Mouse (Mus musculus) stomach, embryonic 15.5 days (tissue): ENCODE data around the gene D630023F18Rik. TPM values are rescaled to one million over a fixed set of nuclear protein-coding genes. Genes with fewer than 3 reads are reported as not detected.

Experiments
- ATAC-seq: fragments of 200-750 bp; cut with Nextera tagmentation; 2 replicates; pipeline ENCODE4 v1.8.0; 2017; ENCODE audit warnings: low read depth, moderate number of reproducible peaks, moderate TSS enrichment; ENCODE audit not compliant: insufficient read depth, low FRiP score
- H3K27ac ChIP-seq: fragments of 300-500 bp; sonication (generic); 2 replicates; pipeline ENCODE4 v1.5.1; 2015; ENCODE audit warnings: mild to moderate bottlenecking, inconsistent platforms
- H3K27me3 ChIP-seq: fragments of 300-500 bp; sonication (generic); replicated peaks from 2 replicates; pipeline ENCODE4 v1.6.1; 2015; ENCODE audit warnings: inconsistent platforms
- H3K36me3 ChIP-seq: fragments of 300-500 bp; sonication (generic); 2 replicates; pipeline ENCODE4 v1.6.1; 2015; ENCODE audit warnings: inconsistent platforms
- H3K4me1 ChIP-seq: fragments of 300-500 bp; sonication (generic); 2 replicates; pipeline ENCODE4 v1.6.1; 2015; ENCODE audit warnings: inconsistent platforms
- H3K4me2 ChIP-seq: fragments of 300-500 bp; sonication (generic); 2 replicates; pipeline ENCODE4 v1.6.1; 2015; ENCODE audit warnings: mild to moderate bottlenecking, inconsistent platforms
- H3K4me3 ChIP-seq: fragments of 300-500 bp; sonication (generic); replicated peaks from 2 replicates; pipeline ENCODE4 v1.5.1; 2015; ENCODE audit warnings: inconsistent platforms
- H3K9ac ChIP-seq: fragments of 300-500 bp; sonication (generic); 2 replicates; pipeline ENCODE4 v1.6.1; 2015; ENCODE audit warnings: inconsistent platforms
- H3K9me3 ChIP-seq: fragments of 300-500 bp; sonication (generic); 2 replicates; pipeline ENCODE4 v1.6.1; 2016; ENCODE audit warnings: inconsistent platforms
- WGBS: fragments of 180-500 bp; shearing (Covaris S2); methylation state at CpG from one replicate; pipeline ENCODE4 v1.1.7; 2015; 5-methylcytosine and 5-hydroxymethylcytosine counted together
- polyA plus RNA-seq: library from polyadenylated mRNA; unstranded; fragments of >200 nt; fragmentation: Nextera tagmentation; extraction: Ambion mirVana; gene quantifications from 2 replicates; pipeline ENCODE4 v1.2.1, GENCODE M21; 2015

D630023F18Rik gene
- 0.12 and 0.26 TPM in 2 replicates for polyA plus RNA-seq

DNA sequence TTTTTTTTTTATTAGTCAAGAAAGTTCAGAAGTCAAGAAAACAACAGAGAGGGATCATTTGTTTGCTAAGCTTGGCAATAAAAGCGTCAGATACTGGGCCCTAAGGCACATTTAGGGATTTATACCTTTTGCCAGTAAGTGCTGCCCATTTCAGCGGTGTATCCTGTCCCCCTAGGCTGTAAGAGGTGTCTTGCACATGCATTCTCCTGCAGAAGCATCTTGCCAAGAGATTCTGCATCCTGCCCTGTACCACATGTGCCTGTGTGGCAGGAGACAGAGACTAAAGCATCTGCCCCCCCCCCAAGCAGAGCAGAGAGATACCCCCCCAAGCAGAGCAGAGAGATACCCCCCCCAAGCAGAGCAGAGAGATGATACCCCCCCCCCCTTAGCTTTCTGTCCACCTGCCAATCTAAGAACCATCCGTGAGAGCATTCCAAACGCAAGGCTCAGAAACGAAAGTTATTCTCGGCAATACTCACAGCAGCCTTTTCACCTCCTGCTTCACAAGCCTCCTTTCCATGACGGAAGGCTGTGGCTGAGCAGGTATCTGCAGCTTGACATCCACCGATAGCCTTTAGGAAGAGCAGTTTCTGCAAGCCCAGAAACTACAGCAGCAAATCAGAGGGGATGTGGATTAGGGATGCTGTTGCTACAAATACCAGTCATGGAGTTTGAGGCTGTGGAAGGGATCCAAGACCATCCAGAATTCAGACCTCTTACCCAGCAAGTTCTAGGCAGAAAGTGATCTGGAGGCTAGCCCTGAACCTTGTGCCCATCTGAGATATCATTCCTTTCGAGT lies at the start of gene D630023F18Rik:
D630023F18Rik (minus strand) TSS at position 641 of the 799 bp plus-strand sequence.
- no peak within 1 kb of the TSS for H3K9ac ChIP-seq
- no peaks in the 10 kb centered on the region for H3K36me3 ChIP-seq
- H3K27ac ChIP-seq, result no peak within 1 kb of the TSS
- H3K4me3 ChIP-seq, result peak within 1 kb of the TSS; percentile 22; the same call in 1 of the 2 replicates
- ATAC-seq, result no peak
- H3K27me3 ChIP-seq, result no peaks in the 10 kb centered on the region
- no peaks in the 10 kb centered on the region for H3K4me1 ChIP-seq
- no peaks in the 10 kb centered on the region for H3K9me3 ChIP-seq
- WGBS, result 28% methylated on average over 9 of the region's 9 CpGs
- peak within 1 kb of the TSS; percentile 25; the same call in 1 of the 2 replicates for H3K4me2 ChIP-seq

DNA sequence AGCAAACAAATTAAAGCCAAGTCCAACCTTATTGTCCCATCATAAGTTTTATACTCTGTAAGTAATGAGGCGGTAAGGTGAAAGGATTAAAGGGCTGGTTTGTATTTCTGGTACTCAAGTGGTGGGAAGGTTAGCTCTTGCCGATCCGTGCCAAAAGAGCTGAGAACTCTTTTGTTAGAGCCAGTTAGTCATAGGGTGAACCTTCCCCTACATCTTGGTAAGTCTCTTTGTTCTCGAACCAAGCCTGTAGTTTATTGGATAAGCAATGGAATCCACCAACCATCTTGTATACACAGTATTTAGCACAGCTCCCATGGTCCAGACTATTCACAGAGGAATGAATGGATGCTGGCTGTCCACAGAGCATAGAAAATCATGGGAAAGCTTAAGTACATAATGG lies 48.6 kb upstream of the D630023F18Rik start:
- Histone ChIP-seq H3K4me3 (no peak overlapping the region), H3K27ac (no peak overlapping the region), H3K4me1 (0 out of 2 replicates have a peak, but pooled peaks cover 3% of the 10 kb centered on the region), H3K36me3 (peaks cover 33% of the 10 kb centered on the region), H3K4me2 (no peak overlapping the region), H3K27me3 (no peaks in the 10 kb centered on the region), H3K9ac (no peak overlapping the region), H3K9me3 (no peaks in the 10 kb centered on the region)
- 84% methylated on average over 4 of the region's 4 CpGs for WGBS
- ATAC-seq, result no peak

DNA sequence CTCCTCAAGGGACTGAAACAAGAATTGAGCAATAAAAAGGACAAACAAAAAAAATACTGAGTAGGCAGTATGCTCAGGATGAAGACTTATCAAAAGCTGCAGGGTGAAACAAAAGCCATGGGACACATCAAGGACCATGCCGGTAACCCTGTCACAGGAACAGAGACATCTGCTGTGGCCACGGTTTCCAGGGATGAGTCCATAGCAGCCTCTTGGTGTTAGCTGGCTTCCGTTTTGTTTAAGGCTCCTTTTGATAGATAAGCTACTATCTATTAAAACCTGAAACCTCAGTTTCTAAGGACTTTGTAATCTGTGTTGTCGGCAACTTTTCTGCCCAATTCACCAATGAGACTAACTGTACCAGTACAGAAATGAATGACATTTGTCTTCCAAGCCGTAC lies 46.9 kb upstream of the D630023F18Rik start:
- no peak overlapping the region for H3K9ac ChIP-seq
- no peak for ATAC-seq
- no peak overlapping the region for H3K27ac ChIP-seq
- 74% methylated on average over 5 of the region's 5 CpGs for WGBS
- no peaks in the 10 kb centered on the region for H3K9me3 ChIP-seq
- H3K4me2 ChIP-seq, result no peak overlapping the region
- H3K36me3 ChIP-seq, result peaks cover 40% of the 10 kb centered on the region
- H3K4me1 ChIP-seq, result no peaks in the 10 kb centered on the region
- H3K27me3 ChIP-seq, result no peaks in the 10 kb centered on the region
- no peak overlapping the region for H3K4me3 ChIP-seq

DNA sequence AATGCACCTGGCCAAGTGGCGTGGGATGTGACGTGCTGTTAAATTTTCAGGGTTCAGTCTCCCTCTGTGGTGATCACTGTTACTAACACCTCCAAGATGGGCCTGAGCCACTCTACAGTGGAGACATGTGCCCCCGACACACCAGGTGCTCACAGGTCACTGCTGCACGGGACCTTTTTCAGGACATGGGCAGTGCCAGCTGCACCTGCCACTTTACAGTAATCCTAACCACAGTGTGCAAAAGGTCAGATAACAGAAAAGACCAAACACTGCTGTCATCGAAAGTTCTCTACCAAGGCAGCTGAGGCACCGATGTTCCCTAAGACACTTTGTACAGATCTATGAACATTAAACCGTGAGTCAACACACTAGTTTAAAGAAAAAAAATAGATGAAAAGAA lies 46.5 kb upstream of the D630023F18Rik start:
- H3K36me3 ChIP-seq, result peaks cover 45% of the 10 kb centered on the region

DNA sequence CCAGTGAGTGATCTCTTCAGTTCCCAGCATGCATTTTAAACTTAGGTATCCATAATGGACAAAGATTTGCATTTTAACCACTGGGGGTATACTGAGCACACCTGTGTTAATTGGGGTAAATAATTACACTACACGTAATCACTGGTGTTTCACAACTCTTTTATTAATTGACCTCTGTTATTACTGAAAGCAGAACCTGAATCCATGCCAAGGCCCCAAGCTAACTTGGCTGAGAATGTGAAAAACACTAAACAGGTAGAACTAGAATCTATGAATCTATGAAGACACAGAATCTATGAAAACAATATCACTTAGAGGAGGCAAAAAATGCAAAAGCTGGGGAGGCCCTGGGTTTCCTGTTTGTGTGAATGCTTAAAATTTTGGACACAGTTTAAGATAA lies 44.5 kb upstream of the D630023F18Rik start:
- H3K9me3 ChIP-seq, result no peaks in the 10 kb centered on the region
- no peak overlapping the region for H3K4me2 ChIP-seq
- H3K4me1 ChIP-seq, result no peaks in the 10 kb centered on the region
- H3K27me3 ChIP-seq, result no peaks in the 10 kb centered on the region
- H3K36me3 ChIP-seq, result peaks cover 56% of the 10 kb centered on the region
- no peak overlapping the region for H3K9ac ChIP-seq
- WGBS, result 88% methylated on average over 1 of the region's 1 CpGs
- no peak for ATAC-seq
- H3K4me3 ChIP-seq, result no peak overlapping the region
- no peak overlapping the region for H3K27ac ChIP-seq

More for the DNA sequence above, 46.5 kb upstream of the D630023F18Rik start:
- Histone ChIP-seq H3K9me3 (no peaks in the 10 kb centered on the region), H3K4me1 (no peaks in the 10 kb centered on the region), H3K4me2 (no peak overlapping the region), H3K4me3 (no peak overlapping the region), H3K27me3 (no peaks in the 10 kb centered on the region), H3K27ac (no peak overlapping the region), H3K9ac (no peak overlapping the region)
- WGBS, result 79% methylated on average over 7 of the region's 7 CpGs
- ATAC-seq, result no peak

DNA sequence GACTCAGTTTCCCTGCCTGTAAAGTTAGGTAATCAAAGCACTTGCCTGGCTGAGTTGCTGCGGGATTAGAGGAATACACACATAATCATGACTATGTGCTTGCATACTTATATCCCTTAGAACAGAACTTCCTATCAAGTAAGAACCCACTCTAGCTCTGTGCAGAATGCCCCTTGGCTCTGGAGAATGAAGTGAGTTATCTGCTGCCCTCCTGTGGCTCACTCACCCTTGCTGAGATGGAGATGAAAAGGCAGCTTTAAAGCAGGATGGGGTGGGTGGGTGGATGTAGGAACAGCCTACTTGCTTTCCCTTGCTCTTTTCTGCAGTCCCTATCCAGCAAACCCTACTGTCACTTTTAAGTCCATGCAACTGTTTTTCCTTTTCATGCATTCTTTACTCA lies 39.2 kb upstream of the D630023F18Rik start:
- WGBS, result 96% methylated on average over 1 of the region's 1 CpGs
- Histone ChIP-seq H3K36me3 (peaks cover 62% of the 10 kb centered on the region), H3K27me3 (no peaks in the 10 kb centered on the region), H3K4me3 (no peak overlapping the region), H3K27ac (no peak overlapping the region), H3K4me1 (no peaks in the 10 kb centered on the region), H3K9me3 (no peaks in the 10 kb centered on the region), H3K4me2 (no peak overlapping the region), H3K9ac (no peak overlapping the region)
- ATAC-seq, result no peak

DNA sequence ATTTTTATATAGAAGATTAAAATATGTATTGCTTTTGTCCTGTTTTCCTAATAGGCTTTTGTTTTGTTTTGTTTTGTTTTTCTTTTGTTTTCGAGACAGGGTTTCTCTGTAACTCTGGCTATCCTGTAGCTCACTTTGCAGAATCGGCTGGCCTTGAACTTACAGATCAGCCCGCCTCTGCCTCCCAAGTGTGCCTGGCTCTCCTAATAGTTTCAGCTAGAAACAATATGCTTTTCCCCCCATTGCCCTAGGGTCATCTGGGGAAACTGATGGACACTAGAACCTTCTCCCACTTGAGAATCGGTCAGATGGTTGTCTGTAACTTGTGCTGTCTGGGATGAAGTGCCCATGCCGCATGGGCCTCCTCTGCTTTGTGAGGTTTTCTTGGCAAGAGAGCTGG lies 33.1 kb upstream of the D630023F18Rik start:
- H3K27me3 ChIP-seq, result no peaks in the 10 kb centered on the region
- 92% methylated on average over 5 of the region's 5 CpGs for WGBS
- H3K9ac ChIP-seq, result no peak overlapping the region
- no peak for ATAC-seq
- no peak overlapping the region for H3K27ac ChIP-seq
- no peaks in the 10 kb centered on the region for H3K4me1 ChIP-seq
- H3K4me2 ChIP-seq, result no peak overlapping the region
- peaks cover 22% of the 10 kb centered on the region for H3K36me3 ChIP-seq
- H3K4me3 ChIP-seq, result no peak overlapping the region
- no peaks in the 10 kb centered on the region for H3K9me3 ChIP-seq

DNA sequence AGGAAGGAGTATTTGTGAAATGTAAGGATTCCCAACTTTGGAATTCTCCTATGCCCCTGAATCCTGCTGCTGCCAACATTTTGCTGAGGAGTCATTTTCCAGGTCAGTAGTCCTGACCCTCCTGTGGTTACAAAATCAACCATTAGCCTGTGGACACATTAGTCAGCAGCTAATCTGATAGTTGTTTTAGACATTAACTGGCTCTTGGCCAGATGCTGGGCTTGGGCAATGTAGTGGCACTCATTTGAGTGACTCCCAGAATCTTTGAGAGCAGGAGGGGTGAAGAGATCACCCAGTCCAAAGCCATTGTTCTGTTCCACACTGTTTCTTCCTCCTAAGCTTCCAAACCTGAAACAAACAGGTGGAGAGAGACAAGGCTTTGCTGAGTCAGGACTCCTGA lies 31.8 kb upstream of the D630023F18Rik start:
- ATAC-seq, result no peak
- Histone ChIP-seq H3K4me3 (no peak overlapping the region), H3K4me2 (no peak overlapping the region), H3K9ac (no peak overlapping the region), H3K4me1 (no peaks in the 10 kb centered on the region), H3K9me3 (no peaks in the 10 kb centered on the region), H3K36me3 (peaks cover 11% of the 10 kb centered on the region; the same call in 1 of the 2 replicates), H3K27me3 (no peaks in the 10 kb centered on the region), H3K27ac (no peak overlapping the region)

DNA sequence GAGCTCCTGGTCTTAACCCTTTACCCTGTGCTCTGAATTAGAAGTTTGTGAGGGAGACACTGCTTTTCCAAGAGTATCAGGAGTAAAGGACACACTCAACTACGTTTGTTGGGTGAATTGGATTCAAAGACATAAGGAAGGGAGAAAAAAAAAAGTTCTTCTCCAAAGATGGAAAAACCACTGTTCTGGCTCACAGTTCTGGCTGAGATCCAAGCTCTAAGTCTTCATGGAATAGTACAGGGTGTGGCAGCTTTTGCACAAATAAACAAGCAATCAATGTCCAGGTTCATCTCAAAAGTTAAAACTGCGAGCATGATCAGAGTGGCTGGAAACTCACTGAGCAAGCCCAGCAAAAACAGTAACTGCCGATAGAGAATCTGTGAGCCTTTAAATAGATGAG lies 25.0 kb upstream of the D630023F18Rik start:
- Histone ChIP-seq H3K4me1 (no peaks in the 10 kb centered on the region), H3K4me3 (no peak overlapping the region), H3K9ac (no peak overlapping the region), H3K4me2 (no peak overlapping the region), H3K27ac (no peak overlapping the region), H3K9me3 (no peaks in the 10 kb centered on the region), H3K27me3 (no peaks in the 10 kb centered on the region), H3K36me3 (no peaks in the 10 kb centered on the region)
- ATAC-seq, result no peak
- 73% methylated on average over 3 of the region's 3 CpGs for WGBS

DNA sequence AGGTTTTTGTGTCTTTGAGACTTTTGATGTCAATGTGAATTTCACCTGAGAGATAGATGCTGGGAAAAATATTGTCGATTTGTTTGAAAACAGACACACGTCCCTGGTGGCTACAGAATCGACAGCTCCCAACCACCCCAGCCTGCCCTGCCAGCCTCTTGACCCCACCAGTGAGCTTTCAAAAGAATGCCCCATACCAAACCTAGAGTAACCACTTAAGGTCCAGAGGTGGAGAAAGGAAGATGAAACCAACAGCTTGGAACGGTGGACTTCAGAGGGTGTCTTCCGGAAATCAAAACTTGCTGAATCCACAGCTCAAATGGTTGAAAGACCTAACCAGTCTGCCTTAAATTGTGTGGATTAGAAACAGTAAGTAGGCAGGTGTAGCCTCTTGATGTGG lies 24.3 kb upstream of the D630023F18Rik start:
- Histone ChIP-seq H3K36me3 (no peaks in the 10 kb centered on the region), H3K4me3 (no peak overlapping the region), H3K9me3 (no peaks in the 10 kb centered on the region), H3K4me1 (no peaks in the 10 kb centered on the region), H3K27ac (no peak overlapping the region), H3K9ac (no peak overlapping the region), H3K4me2 (no peak overlapping the region), H3K27me3 (no peaks in the 10 kb centered on the region)
- 89% methylated on average over 5 of the region's 5 CpGs for WGBS
- no peak for ATAC-seq

DNA sequence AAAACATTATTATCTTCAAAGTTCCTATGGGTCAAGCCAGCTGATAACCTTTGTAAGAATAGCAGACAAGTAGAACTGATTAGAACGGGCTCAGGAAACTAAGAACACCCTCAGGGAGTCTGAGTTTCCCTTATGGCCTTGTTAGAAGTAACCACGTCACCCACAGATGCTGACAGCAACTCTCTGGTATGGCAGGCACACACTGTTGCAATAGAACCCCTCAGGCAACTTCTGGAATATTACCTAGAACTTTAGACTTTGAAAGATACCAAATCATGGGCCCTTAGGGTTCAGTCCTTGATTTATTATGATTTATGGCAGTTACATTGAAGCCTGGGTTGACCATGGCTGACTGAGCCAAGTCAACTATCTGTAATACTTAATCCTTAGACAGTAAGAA lies 23.6 kb upstream of the D630023F18Rik start:
- WGBS, result 25% methylated on average over 2 of the region's 2 CpGs
- Histone ChIP-seq H3K4me2 (no peak overlapping the region), H3K27me3 (no peaks in the 10 kb centered on the region), H3K9me3 (no peaks in the 10 kb centered on the region), H3K36me3 (no peaks in the 10 kb centered on the region), H3K27ac (no peak overlapping the region), H3K9ac (no peak overlapping the region), H3K4me1 (no peaks in the 10 kb centered on the region), H3K4me3 (no peak overlapping the region)
- no peak for ATAC-seq

DNA sequence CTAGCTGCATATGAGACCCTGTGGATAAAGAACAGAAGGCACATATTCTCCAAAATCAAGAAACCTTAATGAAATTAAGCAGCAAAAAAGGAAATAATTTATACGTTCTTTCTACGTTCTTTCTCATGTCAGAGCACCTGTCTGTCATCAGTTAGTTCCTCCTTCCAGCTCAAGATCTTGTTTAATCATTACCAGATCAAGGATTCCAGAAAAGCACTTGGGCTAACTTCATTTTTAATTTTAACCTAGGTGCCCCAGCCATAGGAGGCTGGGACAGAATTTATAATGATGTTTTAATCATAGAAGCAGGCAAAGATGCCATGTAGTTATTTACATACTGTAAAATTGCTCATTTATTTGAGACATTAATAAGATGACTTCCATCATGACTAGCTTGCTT lies 21.8 kb upstream of the D630023F18Rik start:
- ATAC-seq, result no peak
- 79% methylated on average over 2 of the region's 2 CpGs for WGBS
- Histone ChIP-seq H3K4me3 (no peak overlapping the region), H3K4me1 (no peaks in the 10 kb centered on the region), H3K4me2 (no peak overlapping the region), H3K27me3 (no peaks in the 10 kb centered on the region), H3K36me3 (no peaks in the 10 kb centered on the region), H3K27ac (no peak overlapping the region), H3K9me3 (no peaks in the 10 kb centered on the region), H3K9ac (no peak overlapping the region)
